Mouse (Mus musculus): Measurements from ENCODE around the gene Hsbp1. TPM values are rescaled to one million over a fixed set of nuclear protein-coding genes. Genes with fewer than 3 reads are reported as not detected.

Hsbp1 gene
- 10 to 100 TPM; 65.9 to 76.9 TPM for total RNA-seq (2023)

GRCm38 (mm10) chr8:119344190-119344856, at the start of gene Hsbp1:
Hsbp1 (plus strand) TSS chr8:119344488.

GRCm38 (mm10) chr8:119394524-119395026, 50.3 kb downstream of the Hsbp1 start, which contains the start of gene Mlycd:
Mlycd (plus strand) TSS chr8:119394878.

Other genes starting within 250 kb of the Hsbp1 start
- 1 to 10 TPM; 7.8 to 8.4 TPM for gene Mlycd, start 50.4 kb downstream of the Hsbp1 start, total RNA-seq (2023)
- gene Osgin1, start 89.6 kb downstream of the Hsbp1 start, total RNA-seq (2023), result 100 to 1,000 TPM; 252 to 275 TPM
- 1 to 10 TPM in 1 of 2 experiments, under 1 TPM in 1; 0.99 to 1.2 TPM for gene Necab2, start 102.2 kb downstream of the Hsbp1 start, total RNA-seq (2023)
- not detected for gene Slc38a8, start 157.2 kb downstream of the Hsbp1 start, total RNA-seq (2023)
- 10 to 100 TPM; 40.0 to 48.7 TPM for gene Mbtps1, start 214.2 kb downstream of the Hsbp1 start, total RNA-seq (2023)
- 10 to 100 TPM; 38.6 to 39.6 TPM for gene Hsdl1, start 230.7 kb downstream of the Hsbp1 start, total RNA-seq (2023)
- gene Dnaaf1, start 230.7 kb downstream of the Hsbp1 start, total RNA-seq (2023), result under 1 TPM in 1 of 2 experiments, not detected in 1; 0.24 TPM